Mouse (Mus musculus) C2C12 (cell line): ENCODE measurements at regions not wholly inside any gene's neighbourhood (a gene's known extent, or its start where the extent isn't known, plus 50 kb on each side); places are given as distances from the start of the nearest gene placed in this dataset.
A peak's percentile ranks its signal among the peaks of the same experiment; 100 is the strongest.

ENCODE experiments used
- H3K27me3 ChIP-seq: one replicate; pipeline ENCODE4 v1.6.1; 2011; ENCODE audit not compliant: control insufficient read depth, insufficient read depth, insufficient read length
- H3K36me3 ChIP-seq: one replicate; pipeline ENCODE4 v1.6.1; 2011; ENCODE audit not compliant: control insufficient read depth, insufficient read depth
- H3K4me3 ChIP-seq: one replicate; pipeline ENCODE4 v1.5.1; 2011; ENCODE audit warnings: mild to moderate bottlenecking, control low read depth; ENCODE audit not compliant: poor library complexity, insufficient read depth, severe bottlenecking
- H3K79me2 ChIP-seq: one replicate; pipeline ENCODE4 v1.6.1; 2011; ENCODE audit not compliant: control insufficient read depth, insufficient read depth
- H3K79me3 ChIP-seq: one replicate; pipeline ENCODE4 v1.6.1; 2011; ENCODE audit warnings: low read depth, control low read depth
- H3ac ChIP-seq: one replicate; pipeline ENCODE3; 2011; ENCODE audit warnings: low read depth; ENCODE audit not compliant: control insufficient read depth, insufficient read length
- CEBPB ChIP-seq: IDR thresholded peaks from one replicate; pipeline ENCODE4 v1.6.1; 2011; ENCODE audit warnings: low read depth, mild to moderate bottlenecking, control low read depth, moderate library complexity
- CTCF ChIP-seq: IDR thresholded peaks from one replicate; pipeline ENCODE4 v1.5.1; 2011; ENCODE audit not compliant: control insufficient read depth, insufficient read depth, insufficient read length
- FOSL1 ChIP-seq: IDR thresholded peaks from one replicate; pipeline ENCODE4 v1.8.0; 2011; ENCODE audit warnings: mild to moderate bottlenecking, low read length; ENCODE audit not compliant: poor library complexity, insufficient read depth, severe bottlenecking
- MAX ChIP-seq: IDR thresholded peaks from one replicate; pipeline ENCODE4 v1.6.1; 2011; ENCODE audit warnings: mild to moderate bottlenecking, control low read depth
- MYOD1 ChIP-seq: IDR thresholded peaks from one replicate; pipeline ENCODE4 v1.6.1; 2011; ENCODE audit warnings: low read depth; ENCODE audit not compliant: control insufficient read depth, insufficient read length
- MYOG ChIP-seq: IDR thresholded peaks from one replicate; pipeline ENCODE4 v1.6.1; 2011; ENCODE audit not compliant: control insufficient read depth, insufficient read length; ENCODE audit errors: extremely low read depth
- USF1 ChIP-seq: IDR thresholded peaks from one replicate; pipeline ENCODE4 v1.6.1; 2011; ENCODE audit warnings: low read depth, mild to moderate bottlenecking, control low read depth, moderate library complexity

- Histone ChIP-seq H3K4me3 (no peak overlapping the region), H3K79me3 (no peaks in the 10 kb centered on the region)
- no peak for TF ChIP-seq USF1
- no peak for TF ChIP-seq CTCF
- TF ChIP-seq MAX, result no peak
- TF ChIP-seq FOSL1, result no peak
- no peak for TF ChIP-seq CEBPB
- no peak for TF ChIP-seq MYOG
- no peak for TF ChIP-seq MYOD1
These were observed 412.0 kb upstream of the Pitx2 start for GRCm38 (mm10) chr3:128787686-128788085.

GRCm38 (mm10) chr3:128795931-128796330 is 403.7 kb upstream of the Pitx2 start:
- Histone ChIP-seq H3K36me3 (no peaks in the 10 kb centered on the region), H3K79me3 (no peaks in the 10 kb centered on the region), H3ac (no peak overlapping the region), H3K27me3 (no peaks in the 10 kb centered on the region), H3K4me3 (no peak overlapping the region), H3K79me2 (no peaks in the 10 kb centered on the region)
- TF ChIP-seq CEBPB (no peak), MYOG (no peak), MAX (no peak), FOSL1 (no peak), CTCF (no peak), USF1 (no peak), MYOD1 (no peak)

More at GRCm38 (mm10) chr3:128787686-128788085, 412.0 kb upstream of the Pitx2 start:
- Histone ChIP-seq H3K36me3 (no peaks in the 10 kb centered on the region), H3ac (no peak overlapping the region), H3K79me2 (no peaks in the 10 kb centered on the region), H3K27me3 (no peaks in the 10 kb centered on the region)

GRCm38 (mm10) chr3:128797829-128798228 is 401.8 kb upstream of the Pitx2 start:
- H3ac ChIP-seq, result no peak overlapping the region
- no peaks in the 10 kb centered on the region for H3K79me3 ChIP-seq
- no peaks in the 10 kb centered on the region for H3K27me3 ChIP-seq
- H3K79me2 ChIP-seq, result no peaks in the 10 kb centered on the region
- no peaks in the 10 kb centered on the region for H3K36me3 ChIP-seq
- no peak overlapping the region for H3K4me3 ChIP-seq
- no peak for TF ChIP-seq FOSL1
- TF ChIP-seq MAX, result no peak
- no peak for TF ChIP-seq MYOD1
- no peak for TF ChIP-seq CTCF
- TF ChIP-seq USF1, result no peak
- TF ChIP-seq MYOG, result no peak
- no peak for TF ChIP-seq CEBPB

GRCm38 (mm10) chr3:128829371-128830160 is 370.1 kb upstream of the Pitx2 start:
- Histone ChIP-seq H3K36me3 (no peaks in the 10 kb centered on the region), H3K79me2 (no peaks in the 10 kb centered on the region), H3K79me3 (no peaks in the 10 kb centered on the region), H3K4me3 (no peak overlapping the region), H3K27me3 (no peaks in the 10 kb centered on the region), H3ac (no peak overlapping the region)
- TF ChIP-seq MYOD1 (peak; percentile 40), FOSL1 (no peak)

- Histone ChIP-seq H3K79me3 (no peaks in the 10 kb centered on the region), H3K36me3 (no peaks in the 10 kb centered on the region), H3K4me3 (no peak overlapping the region), H3K27me3 (no peaks in the 10 kb centered on the region), H3K79me2 (no peaks in the 10 kb centered on the region), H3ac (no peak overlapping the region)
- TF ChIP-seq USF1, result no peak
- TF ChIP-seq CTCF, result no peak
- no peak for TF ChIP-seq MYOG
- no peak for TF ChIP-seq CEBPB
- no peak for TF ChIP-seq MYOD1
- TF ChIP-seq MAX, result no peak
- no peak for TF ChIP-seq FOSL1
These were observed 349.2 kb upstream of the Pitx2 start for GRCm38 (mm10) chr3:128850327-128850977.

- no peak overlapping the region for H3K4me3 ChIP-seq
- TF ChIP-seq FOSL1, result no peak
- TF ChIP-seq CTCF, result no peak
- no peak for TF ChIP-seq USF1
- no peaks in the 10 kb centered on the region for H3K36me3 ChIP-seq
- no peaks in the 10 kb centered on the region for H3K79me2 ChIP-seq
- H3K79me3 ChIP-seq, result no peaks in the 10 kb centered on the region
- no peak overlapping the region for H3ac ChIP-seq
- H3K27me3 ChIP-seq, result no peaks in the 10 kb centered on the region
These were observed 343.2 kb upstream of the Pitx2 start for GRCm38 (mm10) chr3:128856515-128856914.
